Mouse (Mus musculus) monocyte, adult 5-6 weeks (primary cell): ENCODE data around the gene Tlr8. TPM values are rescaled to one million over a fixed set of nuclear protein-coding genes. Genes with fewer than 3 reads are reported as not detected.
A peak's percentile ranks its signal among the peaks of the same experiment; 100 is the strongest.

Experiments used
- ATAC-seq: fragments of 153-309, 156-312 bp; replicated peaks from 2 replicates; pipeline ENCODE4 v1.8.0; 2017; ENCODE audit warnings: mild to moderate bottlenecking; ENCODE audit not compliant: low TSS enrichment, insufficient number of reproducible peaks, severe bottlenecking, poor library complexity, low FRiP score
- total RNA-seq: library from RNA; stranded (forward); fragments of 200-1000, 200-491, 200-594 nt; gene quantifications from 3 replicates; pipeline ENCODE4 v1.2.3, GENCODE M21; 2017

Gene Tlr8
- total RNA-seq, 1 experiment from 2014 or later, result 77.8 TPM

DNA sequence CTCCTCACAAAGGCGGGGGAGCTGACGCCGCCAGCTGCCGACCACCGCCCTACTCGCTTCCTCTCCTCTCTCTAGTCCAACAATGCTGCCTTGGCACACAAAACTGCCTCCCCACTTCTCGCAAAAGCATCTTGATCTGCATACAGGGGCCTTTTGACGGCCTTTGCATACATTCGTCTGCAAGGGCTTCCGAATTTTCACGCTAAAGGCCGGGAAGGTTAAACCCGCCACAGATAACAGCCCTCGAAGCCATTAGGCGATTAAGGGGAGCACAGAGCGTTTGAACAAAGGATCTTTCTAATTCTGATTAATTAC, 55.7 kb downstream of the Tlr8 start:
- ATAC-seq, result 0 out of 2 replicates have a peak, but pooled peaks have one; percentile 6

DNA sequence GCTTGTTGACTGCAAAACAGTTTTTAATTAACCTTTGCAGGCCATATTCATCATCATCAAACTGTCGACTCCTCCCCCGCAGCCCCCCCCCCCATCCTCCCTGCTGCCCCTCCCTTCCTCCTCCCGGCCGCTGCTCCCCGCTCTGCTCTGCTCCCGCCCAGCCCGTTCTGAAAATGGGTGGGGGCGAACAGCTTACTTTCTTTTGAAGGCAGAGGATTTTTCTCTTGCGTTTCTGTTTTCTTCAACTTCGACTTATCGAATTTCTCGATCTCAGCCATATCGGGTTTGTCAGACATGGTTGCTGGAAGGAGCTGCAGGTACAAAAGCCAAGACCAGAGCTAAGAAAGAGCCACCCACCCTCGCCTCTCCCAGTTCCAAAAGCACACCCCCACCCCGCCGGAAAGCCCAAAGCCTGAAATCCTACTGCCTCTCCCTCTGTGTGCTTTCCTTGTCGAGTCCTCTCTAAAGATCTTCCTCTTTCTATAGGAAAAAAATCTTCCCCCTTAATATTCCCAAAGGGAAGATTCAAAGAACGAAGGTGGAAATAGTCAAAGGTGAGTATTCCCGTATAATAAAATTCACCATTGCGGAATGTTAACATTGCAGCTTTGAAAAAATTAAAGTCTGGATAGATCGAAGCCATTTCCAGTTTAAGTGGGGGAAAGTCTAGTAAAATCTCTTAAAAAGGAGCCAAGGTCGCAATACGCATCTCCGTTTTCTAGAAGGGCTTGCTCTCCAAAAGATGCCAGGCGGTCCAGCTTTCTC, 56.2 kb downstream of the Tlr8 start:
- no peak for ATAC-seq

DNA sequence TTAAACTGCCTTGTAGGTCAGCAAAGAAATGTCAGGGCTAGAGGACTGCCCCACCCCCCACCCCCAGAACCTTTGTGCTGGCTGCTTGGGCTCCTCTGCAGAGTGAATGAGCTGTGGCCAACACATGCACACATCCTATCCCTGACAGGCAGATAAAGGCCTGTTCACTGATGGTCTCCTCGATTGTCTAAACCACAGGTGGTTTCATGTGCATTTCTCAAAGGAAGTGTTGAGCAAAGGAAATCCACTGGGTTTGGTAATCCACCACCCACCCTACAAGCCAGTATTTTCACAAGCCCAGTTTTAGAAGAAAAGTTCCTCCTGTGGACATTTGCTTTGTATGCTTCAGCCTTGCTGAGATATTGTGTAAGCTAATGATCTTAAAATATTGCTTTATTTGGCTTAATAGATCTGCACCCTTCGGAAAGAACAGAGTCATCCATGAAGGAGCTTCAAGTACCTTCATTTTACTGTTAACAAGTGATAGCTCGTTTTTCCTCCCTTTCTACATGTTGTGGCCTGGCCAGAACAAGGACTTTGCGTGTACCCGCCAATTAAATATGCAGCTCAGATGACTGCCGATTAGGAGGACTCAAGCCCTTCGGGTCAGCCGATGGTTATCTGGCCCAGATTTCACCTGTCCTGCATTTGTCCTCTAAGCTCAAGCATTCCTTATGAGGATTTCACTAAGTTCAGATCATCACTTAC, 58.2 kb downstream of the Tlr8 start:
- ATAC-seq, result peak; percentile 29; the same call in 1 of the 2 replicates

GRCm38 (mm10) chrX:167201365-167201764, 62.8 kb downstream of the Tlr8 start:
- 0 out of 2 replicates have a peak, but pooled peaks have one; percentile 18 for ATAC-seq

- ATAC-seq, result peak; percentile 88
These were observed 68.9 kb downstream of the Tlr8 start for GRCm38 (mm10) chrX:167195228-167195649.

Other genes with a start within 250 kb of the Tlr8 start
- gene Tmsb4x, start 55.0 kb downstream of the Tlr8 start, total RNA-seq, result 8,846 to 11,803 TPM (median 11,494 TPM) in 3 replicates
- 116 to 144 TPM (median 135 TPM) in 3 replicates for gene Tlr7, start 66.2 kb upstream of the Tlr8 start, total RNA-seq
- gene Prps2, start 118.4 kb upstream of the Tlr8 start, total RNA-seq, result 18.4 to 30.6 TPM (median 19.4 TPM) in 3 replicates